Mouse (Mus musculus): ENCODE measurements around the gene Polr2h. TPM values are rescaled to one million over a fixed set of nuclear protein-coding genes. Genes with fewer than 3 reads are reported as not detected.

Polr2h gene
- polyA plus RNA-seq, 1 experiment = 28.1 TPM

GRCm38 (mm10) chr16:20700036-20700435, 17.4 kb upstream of the Polr2h start:
- DNase-seq (ENCODE audit: low read depth, low spot score) = no peak

GRCm38 (mm10) chr16:20701316-20701715, 16.1 kb upstream of the Polr2h start:
- DNase-seq (ENCODE audit: low read depth, low spot score) = no peak
- WGBS = 73% methylated on average over 7 of the region's 7 CpGs

More at GRCm38 (mm10) chr16:20700036-20700435, 17.4 kb upstream of the Polr2h start:
- WGBS = 70% methylated on average over 5 of the region's 5 CpGs

GRCm38 (mm10) chr16:20701729-20702521, 15.5 kb upstream of the Polr2h start:
- DNase-seq (ENCODE audit: low read depth, low spot score) = no peak
- 65% methylated on average over 12 of the region's 12 CpGs for WGBS

GRCm38 (mm10) chr16:20702522-20702893, 15.0 kb upstream of the Polr2h start:
- DNase-seq (ENCODE audit: low read depth, low spot score) = no peak
- 31% methylated on average over 8 of the region's 8 CpGs for WGBS

GRCm38 (mm10) chr16:20703071-20703470, 14.4 kb upstream of the Polr2h start:
- 98% methylated on average over 10 of the region's 10 CpGs for WGBS
- DNase-seq (ENCODE audit: low read depth, low spot score) = no peak

- 84% methylated on average over 6 of the region's 6 CpGs for WGBS
Measured at GRCm38 (mm10) chr16:20703699-20704400, 13.6 kb upstream of the Polr2h start.

GRCm38 (mm10) chr16:20705786-20706185, 11.7 kb upstream of the Polr2h start:
- 83% methylated on average over 3 of the region's 3 CpGs for WGBS

More at GRCm38 (mm10) chr16:20703699-20704400, 13.6 kb upstream of the Polr2h start:
- DNase-seq (ENCODE audit: low read depth, low spot score) = no peak

GRCm38 (mm10) chr16:20706407-20707055, 10.9 kb upstream of the Polr2h start:
- 88% methylated on average over 2 of the region's 2 CpGs for WGBS
- no peak for DNase-seq (ENCODE audit: low read depth, low spot score)

More at GRCm38 (mm10) chr16:20705786-20706185, 11.7 kb upstream of the Polr2h start:
- DNase-seq (ENCODE audit: low read depth, low spot score) = no peak

GRCm38 (mm10) chr16:20708220-20708938, 9.1 kb upstream of the Polr2h start:
- WGBS = 96% methylated on average over 21 of the region's 21 CpGs
- DNase-seq (ENCODE audit: low read depth, low spot score) = no peak

GRCm38 (mm10) chr16:20708939-20709734, 8.3 kb upstream of the Polr2h start:
- DNase-seq (ENCODE audit: low read depth, low spot score) = no peak
- WGBS = 82% methylated on average over 19 of the region's 19 CpGs

- WGBS = 93% methylated on average over 11 of the region's 11 CpGs
- no peak for DNase-seq (ENCODE audit: low read depth, low spot score)
Measured at GRCm38 (mm10) chr16:20710370-20710769, 7.1 kb upstream of the Polr2h start.

GRCm38 (mm10) chr16:20710810-20711209, 6.7 kb upstream of the Polr2h start:
- DNase-seq (ENCODE audit: low read depth, low spot score) = no peak
- 73% methylated on average over 4 of the region's 4 CpGs for WGBS

GRCm38 (mm10) chr16:20712190-20712589, 5.3 kb upstream of the Polr2h start:
- DNase-seq (ENCODE audit: low read depth, low spot score) = no peak
- 87% methylated on average over 9 of the region's 9 CpGs for WGBS

GRCm38 (mm10) chr16:20712889-20713288, 4.6 kb upstream of the Polr2h start:
- 75% methylated on average over 7 of the region's 7 CpGs for WGBS
- DNase-seq (ENCODE audit: low read depth, low spot score) = no peak

- no peak for DNase-seq (ENCODE audit: low read depth, low spot score)
- 33% methylated on average over 11 of the region's 11 CpGs for WGBS
Measured at GRCm38 (mm10) chr16:20714307-20715080, 3.0 kb upstream of the Polr2h start.

GRCm38 (mm10) chr16:20715161-20715560, 2.3 kb upstream of the Polr2h start:
- WGBS = 36% methylated on average over 2 of the region's 2 CpGs
- no peak for DNase-seq (ENCODE audit: low read depth, low spot score)

GRCm38 (mm10) chr16:20715566-20715965, 1.9 kb upstream of the Polr2h start:
- WGBS = 3% methylated on average over 12 of the region's 12 CpGs
- no peak for DNase-seq (ENCODE audit: low read depth, low spot score)
